Mouse (Mus musculus) retina, postnatal 7 days (tissue): ENCODE results near the gene Adam1a.
A peak's percentile ranks its signal among the peaks of the same experiment; 100 is the strongest.
"Not testable (repeated sequence)": the region's sequence is repeated elsewhere in the genome, so short reads cannot be mapped to it uniquely, and the experiment has no call there.

Source experiments
- DNase-seq: peaks from one replicate; pipeline ENCODE4 v3.0.0-alpha.2; 2012; ENCODE audit warnings: low read depth, low spot score

Gene Adam1a

DNA sequence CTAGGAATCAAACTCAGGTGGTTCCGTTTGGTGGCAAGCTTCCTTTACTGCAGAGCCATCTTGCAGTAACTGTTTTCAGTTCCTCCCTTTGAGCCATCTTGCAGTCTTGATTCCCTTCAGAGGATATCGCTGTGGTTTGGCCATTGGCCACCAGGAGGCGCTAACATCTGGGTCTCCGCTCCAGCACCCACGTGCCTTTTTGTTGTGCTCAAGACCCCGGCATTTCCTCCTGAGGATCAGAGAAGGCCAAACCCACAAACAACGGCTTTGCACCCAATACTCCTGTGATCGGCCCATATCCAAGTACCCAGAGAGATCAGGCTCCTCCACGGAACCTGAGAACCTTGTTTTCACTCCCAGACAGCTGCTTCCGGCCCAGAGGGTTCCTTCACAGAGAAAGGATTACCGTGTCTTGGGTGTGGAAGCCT, 19.2 kb upstream of the Adam1a start:
- DNase-seq, result peak; percentile 66

- DNase-seq, result no peak
Observed at GRCm38 (mm10) chr5:121562436-121562835, 17.2 kb upstream of the Adam1a start.

GRCm38 (mm10) chr5:121549196-121549595, 3.9 kb upstream of the Adam1a start:
- no peak for DNase-seq

DNA sequence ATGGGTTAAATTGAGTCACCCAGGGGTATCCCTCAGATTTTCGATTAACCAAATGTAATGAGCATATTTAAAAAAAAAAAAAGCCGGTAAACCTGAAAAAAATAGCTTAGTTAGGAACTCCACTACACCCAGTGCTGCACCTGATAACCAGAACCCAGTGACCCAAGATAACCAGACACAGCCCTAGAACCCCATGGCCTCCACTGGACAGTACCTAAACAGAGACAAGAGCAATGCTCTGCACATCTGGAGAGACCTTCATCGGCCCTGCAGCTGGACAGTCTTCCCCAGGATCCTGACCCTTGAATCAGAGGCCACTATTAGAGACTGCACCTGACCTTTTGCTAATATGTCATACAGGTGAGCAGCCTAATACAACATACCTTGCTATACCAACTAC, 1.8 kb upstream of the Adam1a start:
- no peak for DNase-seq

GRCm38 (mm10) chr5:121546530-121546895, 1.2 kb upstream of the Adam1a start:
- no peak for DNase-seq

GRCm38 (mm10) chr5:121545793-121546529, 679 bp upstream of the Adam1a start, which contains the start of gene Mapkapk5:
Gene Mapkapk5, minus strand, starts transcription at chr5:121545905.
- DNase-seq, result peak; percentile 93

DNA sequence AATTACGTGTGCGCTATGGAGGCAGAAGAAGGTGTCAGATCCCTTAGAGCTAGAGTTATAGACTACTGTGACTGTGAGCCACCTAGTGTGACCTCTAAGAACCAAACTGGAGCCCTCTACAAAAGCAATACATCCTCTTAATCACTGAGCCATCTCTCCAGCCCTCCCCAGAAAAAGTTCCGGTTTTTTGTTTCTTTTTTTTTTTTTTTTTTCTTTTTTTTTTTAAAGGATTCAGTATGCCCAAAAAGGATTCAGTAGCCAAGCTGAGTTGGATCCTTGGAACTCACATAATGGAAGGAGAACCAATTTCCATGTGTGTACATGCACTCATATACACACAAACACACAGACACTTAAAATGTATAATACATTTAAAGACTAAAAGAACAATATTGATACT, 1.9 kb downstream of the Adam1a start:
- DNase-seq, result no peak

- no peak for DNase-seq
Observed at GRCm38 (mm10) chr5:121541235-121541634, 4.0 kb downstream of the Adam1a start.

DNA sequence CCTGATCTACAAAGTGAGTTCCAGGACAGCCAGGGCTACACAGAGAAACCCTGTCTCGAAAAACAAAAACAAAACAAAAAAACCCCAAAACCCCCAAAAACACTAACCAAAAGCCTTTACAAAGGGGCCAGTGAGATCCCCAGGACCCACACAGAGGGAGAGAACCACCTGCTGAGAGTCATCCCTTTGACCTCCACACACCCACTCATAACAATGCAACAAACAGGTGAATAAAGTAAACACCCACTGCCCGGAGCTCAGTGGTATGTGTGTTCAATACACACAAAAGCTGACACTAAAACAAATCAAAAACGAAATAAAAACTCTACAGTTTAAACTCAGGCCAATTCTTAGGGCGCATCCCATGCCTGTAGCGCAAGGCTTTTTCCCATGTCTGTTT, 5.2 kb downstream of the Adam1a start:
- no peak for DNase-seq

DNA sequence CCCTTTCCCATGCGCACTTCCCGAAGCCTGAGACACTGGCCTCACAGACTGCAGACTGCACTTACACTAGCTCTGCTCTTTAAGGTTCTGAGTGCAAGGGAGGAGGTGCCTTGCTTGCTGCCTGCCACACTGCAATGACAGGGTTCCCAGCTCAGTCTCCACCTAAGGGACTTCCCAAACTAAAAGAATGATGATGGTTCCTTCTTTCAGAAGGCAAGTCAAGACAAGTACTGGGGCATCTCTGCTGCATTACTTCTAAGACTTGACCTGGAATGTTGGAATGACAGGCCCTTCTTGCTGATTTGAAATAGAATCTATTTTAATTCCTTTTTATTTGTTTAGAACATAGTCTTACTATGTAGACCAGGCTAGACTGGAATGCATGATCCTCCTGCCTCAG, 7.7 kb downstream of the Adam1a start:
- no peak for DNase-seq

- DNase-seq, result no peak
Observed at GRCm38 (mm10) chr5:121536921-121537555, 8.2 kb downstream of the Adam1a start.

- DNase-seq, result no peak
Observed at GRCm38 (mm10) chr5:121535116-121535515, 10.2 kb downstream of the Adam1a start.

DNA sequence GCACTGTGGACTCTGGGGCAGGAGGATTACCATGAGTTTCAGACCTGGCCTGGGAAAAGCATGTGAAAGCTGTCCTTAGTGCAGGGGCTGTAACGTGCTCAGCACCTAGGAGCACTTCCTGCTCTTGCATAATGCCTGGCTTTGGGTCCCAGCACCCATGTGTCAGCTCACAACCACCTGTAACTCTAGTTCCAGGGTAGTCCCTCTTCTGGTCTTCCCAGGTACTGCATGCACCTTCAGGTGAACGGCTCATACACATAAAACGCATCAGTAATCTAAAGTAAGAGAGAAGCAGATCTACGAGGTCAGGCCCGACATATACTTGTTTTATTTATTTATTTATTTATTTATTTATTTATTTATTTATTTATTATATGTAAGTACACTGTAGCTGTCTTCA, 10.8 kb downstream of the Adam1a start:
- DNase-seq, result no peak

- no peak for DNase-seq
Observed at GRCm38 (mm10) chr5:121526961-121527360, 18.3 kb downstream of the Adam1a start.

DNA sequence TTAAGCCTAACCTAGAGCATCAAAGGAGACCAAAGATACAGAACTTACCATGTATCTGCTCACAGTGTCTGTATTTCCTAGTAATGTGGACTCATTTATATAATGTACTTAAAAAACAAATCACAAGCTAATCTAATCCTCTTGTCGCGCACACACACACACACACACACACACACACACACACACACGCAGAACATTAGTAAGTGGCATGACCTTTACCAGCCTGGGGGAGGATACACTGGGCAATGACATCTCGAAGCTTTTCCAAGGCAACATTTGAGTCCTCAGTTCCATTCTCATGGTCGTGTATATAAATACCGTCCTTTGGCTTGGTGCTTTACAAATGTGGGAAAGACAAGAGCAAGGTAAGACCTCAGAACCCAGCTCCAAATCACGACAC, 18.8 kb downstream of the Adam1a start:
- no peak for DNase-seq

- no peak for DNase-seq
Observed at GRCm38 (mm10) chr5:121525774-121526450, 19.4 kb downstream of the Adam1a start.

GRCm38 (mm10) chr5:121519758-121520157, 25.5 kb downstream of the Adam1a start:
- DNase-seq, result not testable (repeated sequence)

DNA sequence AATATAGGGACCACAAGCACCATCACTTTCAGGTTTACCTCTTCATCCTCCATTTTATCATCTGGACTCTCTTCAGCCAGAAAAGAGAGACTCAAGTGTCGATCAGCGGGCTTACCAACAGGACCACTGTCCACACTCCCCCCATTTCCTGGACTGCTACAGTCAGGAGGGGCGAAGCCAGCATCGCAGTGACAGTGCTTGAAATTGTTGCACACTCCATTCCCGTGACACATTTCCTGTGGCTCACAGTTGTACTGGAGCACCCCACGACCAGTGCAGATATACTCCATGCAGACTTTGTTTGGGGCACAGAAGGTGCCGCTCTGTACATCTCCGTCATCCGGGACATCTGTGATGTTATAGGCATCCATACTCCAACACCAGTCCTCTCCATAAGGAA, 26.3 kb downstream of the Adam1a start:
- DNase-seq, result no peak

DNA sequence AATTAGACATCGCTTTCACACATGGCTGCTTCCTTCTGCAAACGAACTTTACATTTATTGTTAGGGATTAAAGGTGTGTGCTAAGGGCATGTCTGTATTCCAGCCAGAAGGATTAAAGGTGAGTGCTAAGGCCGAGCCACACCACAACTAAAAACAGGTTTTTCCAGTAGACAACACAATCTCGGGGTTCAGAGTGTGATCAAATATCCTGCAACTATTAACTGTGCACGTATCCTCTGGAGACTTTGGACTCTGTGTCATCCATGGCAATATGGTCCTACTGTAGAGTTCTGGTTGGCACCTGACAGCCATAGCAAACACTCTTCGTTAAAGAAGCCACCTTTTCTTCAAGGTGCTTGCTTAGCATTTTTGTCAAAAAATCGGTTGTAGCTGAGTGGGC, 35.3 kb downstream of the Adam1a start:
- no peak for DNase-seq

GRCm38 (mm10) chr5:121506846-121507245, 38.4 kb downstream of the Adam1a start:
- no peak for DNase-seq

DNA sequence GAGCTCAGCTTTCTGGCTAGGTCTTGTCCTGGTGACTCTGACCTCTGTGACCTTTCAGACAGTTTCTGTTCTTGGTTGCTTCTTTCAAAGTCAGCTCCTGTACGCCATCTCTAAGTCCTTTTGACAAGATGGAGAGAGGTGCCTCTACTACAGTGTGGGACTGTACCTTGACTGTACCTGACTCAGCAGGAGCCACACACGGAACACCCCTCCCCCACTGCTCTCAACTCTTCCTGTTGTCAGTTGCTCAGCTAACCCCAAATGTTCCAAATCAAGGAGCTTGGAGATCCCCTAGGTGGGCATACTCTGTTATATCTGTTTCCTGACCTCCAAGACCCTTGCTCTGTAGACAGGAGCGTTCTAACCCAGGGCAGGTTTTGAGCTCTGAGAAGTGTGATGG, 42.1 kb downstream of the Adam1a start, which contains the start of gene Adam1b:
Adam1b (minus strand) TSS at position 205 of the 400 bp plus-strand sequence.
- no peak for DNase-seq

- not testable (repeated sequence) for DNase-seq
Observed at GRCm38 (mm10) chr5:121501424-121501996, 43.8 kb downstream of the Adam1a start.
